Mouse (Mus musculus) activated CD4-positive, CD25-positive, alpha-beta regulatory T cell, adult 4 months (primary cell): ENCODE measurements around the gene Cxcr2. TPM values are rescaled to one million over a fixed set of nuclear protein-coding genes. Genes with fewer than 3 reads are reported as not detected.
A peak's percentile ranks its signal among the peaks of the same experiment; 100 is the strongest.

Experiments
- ATAC-seq: one replicate; pipeline ENCODE4 v1.8.0; 2017
- polyA plus RNA-seq, 2 experiments: library from polyadenylated mRNA; unstranded; fragments of 100-300 nt; shearing (Covaris generic); gene quantifications; one replicate each; pipeline ENCODE4 v1.2.1; 2017

The Cxcr2 gene
- polyA plus RNA-seq: under 1 TPM in 1 of 2 experiments, not detected in 1; 0.36 TPM

GRCm38 (mm10) chr1:74153461-74154184 lies at the start of gene Cxcr2:
TSS of gene Cxcr2 (plus strand) at chr1:74153989.
- ATAC-seq: no peak

GRCm38 (mm10) chr1:74105660-74106059 lies 48.1 kb upstream of the Cxcr2 start:
- ATAC-seq: no peak

- no peak for ATAC-seq
Measured at GRCm38 (mm10) chr1:74106214-74106613, 47.6 kb upstream of the Cxcr2 start.

- no peak for ATAC-seq
Measured at GRCm38 (mm10) chr1:74107931-74108618, 45.7 kb upstream of the Cxcr2 start.

- no peak for ATAC-seq
Measured at GRCm38 (mm10) chr1:74109670-74110069, 44.1 kb upstream of the Cxcr2 start.

- ATAC-seq: no peak
Measured at GRCm38 (mm10) chr1:74110932-74111695, 42.7 kb upstream of the Cxcr2 start.

GRCm38 (mm10) chr1:74111696-74112030 lies 42.1 kb upstream of the Cxcr2 start:
- no peak for ATAC-seq

- ATAC-seq: no peak
Measured at GRCm38 (mm10) chr1:74113071-74113470, 40.7 kb upstream of the Cxcr2 start.

- ATAC-seq: no peak
Measured at GRCm38 (mm10) chr1:74117876-74118275, 35.9 kb upstream of the Cxcr2 start.

GRCm38 (mm10) chr1:74119115-74119514 lies 34.7 kb upstream of the Cxcr2 start:
- ATAC-seq: no peak

GRCm38 (mm10) chr1:74121138-74121537 lies 32.7 kb upstream of the Cxcr2 start:
- no peak for ATAC-seq

- ATAC-seq: no peak
Measured at GRCm38 (mm10) chr1:74121821-74122576, 31.8 kb upstream of the Cxcr2 start.

GRCm38 (mm10) chr1:74123215-74123614 lies 30.6 kb upstream of the Cxcr2 start:
- no peak for ATAC-seq

- peak; percentile 31 for ATAC-seq
Measured at GRCm38 (mm10) chr1:74124021-74124981, 29.5 kb upstream of the Cxcr2 start, which contains the start of gene Tns1. TSS of gene Tns1 (minus strand) at chr1:74124449.

- ATAC-seq: peak; percentile 62
Measured at GRCm38 (mm10) chr1:74124991-74125552, 28.7 kb upstream of the Cxcr2 start, which contains the start of gene Rufy4. TSS of gene Rufy4 (plus strand) at chr1:74125541.

GRCm38 (mm10) chr1:74130883-74131659 lies 22.7 kb upstream of the Cxcr2 start:
- no peak for ATAC-seq

GRCm38 (mm10) chr1:74132011-74132410 lies 21.8 kb upstream of the Cxcr2 start:
- ATAC-seq: no peak

GRCm38 (mm10) chr1:74133954-74134353 lies 19.8 kb upstream of the Cxcr2 start:
- ATAC-seq: no peak

GRCm38 (mm10) chr1:74135326-74135950 lies 18.4 kb upstream of the Cxcr2 start:
- no peak for ATAC-seq

- no peak for ATAC-seq
Measured at GRCm38 (mm10) chr1:74139415-74139814, 14.4 kb upstream of the Cxcr2 start.
